Comparison of ENCODE assay signal across 9 mouse cellular contexts in the genomic region with DNA sequence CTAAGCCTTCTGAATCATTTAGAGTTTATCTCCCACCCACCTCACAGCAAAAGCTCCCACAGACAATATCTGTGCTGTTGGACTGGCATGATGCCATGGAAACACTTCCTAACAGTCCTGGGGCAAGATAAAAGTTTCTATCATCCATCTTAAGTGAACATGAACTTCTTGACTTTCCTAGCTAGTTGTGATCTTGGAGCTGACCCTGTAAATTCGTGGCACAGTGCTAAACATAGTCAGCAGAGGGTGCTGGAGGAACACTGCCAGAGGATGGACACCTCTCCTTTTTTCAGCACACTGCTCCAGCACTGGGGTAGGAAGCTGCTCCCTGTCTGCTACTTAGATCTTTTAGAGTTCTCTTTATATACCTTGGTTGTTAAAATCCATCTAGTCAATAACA. TPM values are rescaled to one million over a fixed set of nuclear protein-coding genes. Genes with fewer than 3 reads are reported as not detected.
A peak's percentile ranks its signal among the peaks of the same experiment; 100 is the strongest.
DNase-seq lines count a peak whose midpoint lies in the region; ATAC-seq and TF ChIP-seq lines count a peak whose summit lies in the region.
"Had no signal": no experiment of that assay in that cellular context is flagged by ENCODE, and none has a peak within 500 bp of the region (broad histone marks: within the 10 kb centered on the region; RNA-seq: fewer than 3 reads in every experiment).

No protein-coding gene starts in this region.

- TF ChIP-seq POLR2A in MEL (IDR thresholded peaks at IDR 0.05; ENCODE audit: control insufficient read depth in 1 of 2, insufficient read depth in 1 of 2, low read depth in 1 of 2, low read length in 2 of 2, poor library complexity in 1 of 2), result no peak
- no peak for TF ChIP-seq POLR2A in cerebellum, adult 2 months (IDR thresholded peaks at IDR 0.05; ENCODE audit: borderline replicate concordance, insufficient read depth, low read length)

- 6% methylated on average over 1 of the region's 1 CpGs for WGBS in kidney, embryonic 14.5 days
- WGBS in cerebellum, adult 2 months, result 0% methylated on average over 1 of the region's 1 CpGs
- WGBS in heart, postnatal 0 days, result 0% methylated on average over 1 of the region's 1 CpGs

- peak; percentile 90 for TF ChIP-seq RAD21 in MEL (IDR thresholded peaks at IDR 0.05; ENCODE audit: low read depth, low read length)

- H3K9me3 ChIP-seq in kidney, embryonic 14.5 days (ENCODE audit: control insufficient read depth, low read length), result no peaks in the 10 kb centered on the region
- H3K9me3 ChIP-seq in MEL (replicated peaks; ENCODE audit: insufficient read depth, low read length), result no peaks in the 10 kb centered on the region
- H3K9me3 ChIP-seq in heart, postnatal 0 days (replicated peaks; ENCODE audit: control insufficient read depth, low read length), result no peaks in the 10 kb centered on the region
- H3K9me3 ChIP-seq: liver, embryonic 13.5 days had no signal

- no peak; a peak in 1 of 4 replicates for TF ChIP-seq EP300 in MEL (IDR thresholded peaks at IDR 0.05; ENCODE audit: low read depth in 1 of 2, low read length in 2 of 2)
- no peak for TF ChIP-seq EP300 in heart, postnatal 0 days (IDR thresholded peaks at IDR 0.05; ENCODE audit: low read depth)

- no peaks in the 10 kb centered on the region for H3K4me1 ChIP-seq in kidney, embryonic 14.5 days (ENCODE audit: control insufficient read depth, insufficient read depth, low read length)
- H3K4me1 ChIP-seq in MEL (ENCODE audit: control insufficient read depth in 1 of 2, insufficient read depth in 2 of 2, low read length in 2 of 2), result peaks cover 4 to 8% of the 10 kb centered on the region in 2 experiments; a peak in 3 of 4 replicates
- H3K4me1 ChIP-seq in cerebellum, adult 2 months (ENCODE audit: control insufficient read depth, insufficient read depth, low read length), result no peaks in the 10 kb centered on the region
- H3K4me1 ChIP-seq in heart, postnatal 0 days (ENCODE audit: control insufficient read depth, insufficient read depth), result no peaks in the 10 kb centered on the region
- H3K4me1 ChIP-seq: liver, embryonic 13.5 days had no signal

- H3K27ac ChIP-seq in kidney, embryonic 14.5 days (ENCODE audit: low read depth, low read length), result no peak overlapping the region
- no peak overlapping the region for H3K27ac ChIP-seq in MEL (ENCODE audit: control insufficient read depth, low read depth, low read length)
- no peak overlapping the region for H3K27ac ChIP-seq in cerebellum, adult 2 months (ENCODE audit: insufficient read depth, low read length)
- H3K27ac ChIP-seq in heart, postnatal 0 days (ENCODE audit: low read depth), result no peak overlapping the region
- H3K27ac ChIP-seq: liver, embryonic 13.5 days had no signal

- H3K27me3 ChIP-seq in kidney, embryonic 14.5 days (ENCODE audit: control insufficient read depth, insufficient read depth, low read length), result no peaks in the 10 kb centered on the region
- H3K27me3 ChIP-seq in MEL (ENCODE audit: control insufficient read depth in 1 of 2, insufficient read depth in 2 of 2, low read length in 2 of 2), result no peaks in the 10 kb centered on the region
- H3K27me3 ChIP-seq in cerebellum, adult 2 months (ENCODE audit: control insufficient read depth, insufficient read depth, low read length), result no peaks in the 10 kb centered on the region
- H3K27me3 ChIP-seq in heart, postnatal 0 days (ENCODE audit: control insufficient read depth, insufficient read depth, low read length), result no peaks in the 10 kb centered on the region
- H3K27me3 ChIP-seq: liver, embryonic 13.5 days had no signal

- H3K4me2 ChIP-seq in kidney, embryonic 14.5 days (replicated peaks; ENCODE audit: low read depth, low read length), result no peak overlapping the region
- no peak overlapping the region for H3K4me2 ChIP-seq in heart, postnatal 0 days (ENCODE audit: low read depth, low read length)
- H3K4me2 ChIP-seq: liver, embryonic 13.5 days had no signal

- peak; percentile 70 to 88 (median 87) for TF ChIP-seq CTCF in MEL (IDR thresholded peaks at IDR 0.05 in 2 of 3, conservative IDR thresholded peaks at IDR 0.05 in 1 of 3; ENCODE audit: control insufficient read depth in 1 of 3, insufficient read depth in 1 of 3, low read depth in 2 of 3, low read length in 3 of 3, poor library complexity in 1 of 3, severe bottlenecking in 1 of 3)
- TF ChIP-seq CTCF in cerebellum, adult 2 months (IDR thresholded peaks at IDR 0.05; ENCODE audit: borderline replicate concordance, insufficient read depth, low read depth, low read length), result peak; percentile 76
- TF ChIP-seq CTCF in heart, postnatal 0 days (IDR thresholded peaks at IDR 0.05; ENCODE audit: low read depth), result peak; percentile 87

- DNase-seq in kidney, adult 18-20 months, result peak; percentile 38
- DNase-seq in MEL (ENCODE audit: low read depth, low spot score), result peak; percentile 73
- DNase-seq in cerebellum, adult 2 months, result peak; percentile 41 to 42
- peak; percentile 71 for DNase-seq in heart, postnatal 0 days (ENCODE audit: low spot score)
- peak; percentile 7 to 11 for DNase-seq in left cerebral cortex, adult 18-20 months (ENCODE audit: low spot score in 2 of 2)
- peak; percentile 3 for DNase-seq in retina, postnatal 7 days (ENCODE audit: low read depth, low spot score)
- DNase-seq: liver, embryonic 13.5 days had no signal

- H3K79me2 ChIP-seq in MEL (ENCODE audit: control insufficient read depth, insufficient read depth, low read length, poor library complexity), result no peaks in the 10 kb centered on the region

- no peak overlapping the region for H3K4me3 ChIP-seq in kidney, embryonic 14.5 days (ENCODE audit: low read length)
- H3K4me3 ChIP-seq in MEL (ENCODE audit: control insufficient read depth in 1 of 2, insufficient read depth in 1 of 2, low read depth in 2 of 2, low read length in 2 of 2), result no peak overlapping the region
- no peak overlapping the region for H3K4me3 ChIP-seq in cerebellum, adult 2 months (replicated peaks; ENCODE audit: insufficient read depth, low read depth, low read length)
- H3K4me3 ChIP-seq in heart, postnatal 0 days (ENCODE audit: low read depth, low read length), result no peak overlapping the region
- H3K4me3 ChIP-seq: liver, embryonic 13.5 days had no signal

- no peak overlapping the region for H3K9ac ChIP-seq in kidney, embryonic 14.5 days (ENCODE audit: low read depth, low read length)
- no peak overlapping the region for H3K9ac ChIP-seq in MEL (ENCODE audit: control insufficient read depth, low read depth, low read length, poor library complexity, severe bottlenecking)
- no peak overlapping the region for H3K9ac ChIP-seq in heart, postnatal 0 days (replicated peaks; ENCODE audit: low read depth, low read length)
- H3K9ac ChIP-seq: liver, embryonic 13.5 days had no signal

- no peaks in the 10 kb centered on the region for H3K36me3 ChIP-seq in kidney, embryonic 14.5 days (ENCODE audit: control insufficient read depth, insufficient read depth, low read length)
- H3K36me3 ChIP-seq in MEL (ENCODE audit: control insufficient read depth in 1 of 2, insufficient read depth in 2 of 2, low read length in 2 of 2), result peaks cover 0 to 8% of the 10 kb centered on the region in 2 experiments; a peak in 2 of 4 replicates
- no peaks in the 10 kb centered on the region for H3K36me3 ChIP-seq in heart, postnatal 0 days (replicated peaks; ENCODE audit: control insufficient read depth, insufficient read depth, low read length)
- H3K36me3 ChIP-seq: liver, embryonic 13.5 days had no signal

- ATAC-seq in kidney, embryonic 14.5 days (ENCODE audit: low FRiP score, low TSS enrichment), result no peak
- no peak for ATAC-seq in heart, postnatal 0 days (ENCODE audit: insufficient read depth, low read depth)
- no peak for ATAC-seq in erythroblast, adult 5-6 weeks (replicated peaks; ENCODE audit: low FRiP score, poor library complexity, severe bottlenecking)

TF ChIP-seq in MEL, 35 proteins besides CTCF, POLR2A, EP300 and RAD21 (continues in another document):
- peak; percentile 33; the same call in 1 of the 2 replicates for TF ChIP-seq ZNF384 (IDR thresholded peaks at IDR 0.05; ENCODE audit: low read depth, low read length)

RNA-seq across cellular contexts. Expression of gene Poln, which starts 29.5 kb away (rescaled TPM):
- polyA plus RNA-seq in kidney, embryonic 14.5 days (2014; fragmentation: Nextera tagmentation; extraction: Ambion mirVana), result 0.61 and 1.1 TPM in 2 replicates
- total RNA-seq in MEL (2012; rRNA removed), result 0.50 and 0.88 TPM in 2 replicates
- 1 to 10 TPM in 1 of 2 experiments, not detected in 1; 1.0 TPM for polyA plus RNA-seq in MEL (2012; ENCODE audit: insufficient read depth in 1 of 2, insufficient read length in 2 of 2, low read depth in 1 of 2, low replicate concordance in 2 of 2, missing spikeins in 1 of 2)
- polyA plus RNA-seq in cerebellum, adult 2 months (2012; rRNA removed), result 0.82 and 1.0 TPM in 2 replicates
- total RNA-seq in heart, postnatal 0 days (2014; rRNA removed; ENCODE audit: low replicate concordance), result 0.19 TPM in 1 of 2 replicates, not detected in the other
- polyA plus RNA-seq in heart, postnatal 0 days (2015; fragmentation: Nextera tagmentation; extraction: Ambion mirVana), result 0.54 and 1.3 TPM in 2 replicates
- total RNA-seq in left cerebral cortex, adult 18-20 months (2021), result 1 to 10 TPM; 1.6 TPM
- total RNA-seq in erythroblast, adult 5-6 weeks (2015; ENCODE audit: low replicate concordance), result 1.5 and 5.0 TPM in 2 replicates
- total RNA-seq in erythroblast, adult 5-6 weeks (2017; ENCODE audit: low replicate concordance), result 1.3 and 1.7 TPM in 2 replicates

RNA-seq across cellular contexts. Expression of gene Haus3, which starts 29.6 kb away (rescaled TPM):
- 45.1 and 46.1 TPM in 2 replicates for polyA plus RNA-seq in kidney, embryonic 14.5 days (2014; fragmentation: Nextera tagmentation; extraction: Ambion mirVana)
- 54.0 and 58.1 TPM in 2 replicates for total RNA-seq in MEL (2012; rRNA removed)
- 100 to 1,000 TPM in 1 of 2 experiments, 10 to 100 TPM in 1; 52.6 to 184 TPM for polyA plus RNA-seq in MEL (2012; ENCODE audit: insufficient read depth in 1 of 2, insufficient read length in 2 of 2, low read depth in 1 of 2, low replicate concordance in 2 of 2, missing spikeins in 1 of 2)
- 11.0 TPM in 2 replicates for polyA plus RNA-seq in cerebellum, adult 2 months (2012; rRNA removed)
- 5.6 and 17.9 TPM in 2 replicates for total RNA-seq in heart, postnatal 0 days (2014; rRNA removed; ENCODE audit: low replicate concordance)
- 11.4 and 11.6 TPM in 2 replicates for polyA plus RNA-seq in heart, postnatal 0 days (2015; fragmentation: Nextera tagmentation; extraction: Ambion mirVana)
- total RNA-seq in left cerebral cortex, adult 18-20 months (2021), result 1 to 10 TPM; 7.8 to 8.6 TPM
- 18.2 and 44.4 TPM in 2 replicates for total RNA-seq in erythroblast, adult 5-6 weeks (2015; ENCODE audit: low replicate concordance)
- total RNA-seq in erythroblast, adult 5-6 weeks (2017; ENCODE audit: low replicate concordance), result 45.2 and 58.7 TPM in 2 replicates

RNA-seq across cellular contexts. Expression of gene Mxd4, which starts 47.8 kb away (rescaled TPM):
- 46.1 and 53.0 TPM in 2 replicates for polyA plus RNA-seq in kidney, embryonic 14.5 days (2014; fragmentation: Nextera tagmentation; extraction: Ambion mirVana)
- total RNA-seq in MEL (2012; rRNA removed), result 5.9 and 9.7 TPM in 2 replicates
- polyA plus RNA-seq in MEL (2012; ENCODE audit: insufficient read depth in 1 of 2, insufficient read length in 2 of 2, low read depth in 1 of 2, low replicate concordance in 2 of 2, missing spikeins in 1 of 2), result 10 to 100 TPM in 1 of 2 experiments, not detected in 1; 13.3 TPM
- 91.6 and 96.5 TPM in 2 replicates for polyA plus RNA-seq in cerebellum, adult 2 months (2012; rRNA removed)
- 104 and 114 TPM in 2 replicates for total RNA-seq in heart, postnatal 0 days (2014; rRNA removed; ENCODE audit: low replicate concordance)
- polyA plus RNA-seq in heart, postnatal 0 days (2015; fragmentation: Nextera tagmentation; extraction: Ambion mirVana), result 22.5 and 24.5 TPM in 2 replicates
- total RNA-seq in left cerebral cortex, adult 18-20 months (2021), result 10 to 100 TPM; 74.0 to 80.4 TPM
- 7.7 and 10.6 TPM in 2 replicates for total RNA-seq in erythroblast, adult 5-6 weeks (2015; ENCODE audit: low replicate concordance)
- 3.8 and 5.4 TPM in 2 replicates for total RNA-seq in erythroblast, adult 5-6 weeks (2017; ENCODE audit: low replicate concordance)

Comparison
In these comparisons a context has a peak if more than half of its experiments do, and no peak if none do; other contexts are left out.
1. DNase-seq: peak in every context shown above with its lines; median percentile 73 in MEL; 71 in heart, postnatal 0 days; 42 in cerebellum, adult 2 months; 38 in kidney, adult 18-20 months; 9 in left cerebral cortex, adult 18-20 months; 3 in retina, postnatal 7 days.